ENCODE assay signal across 8 mouse cellular contexts in genomic region chr2:61454311-61454728, GRCm38 (mm10).
A peak's percentile ranks its signal among the peaks of the same experiment; 100 is the strongest.
DNase-seq lines count a peak whose midpoint lies in the region; ATAC-seq lines count a peak whose summit lies in the region.

No protein-coding gene starts in this region.

- intact Hi-C loops in gastrocnemius, postnatal 14 days (cut with DNase I; ENCODE audit: low total_unique reads) = no loop called here

- peak; percentile 82 for DNase-seq in ZHBTc4 (ENCODE audit: low read depth, low spot score)
- DNase-seq in gastrocnemius, postnatal 14 days = peak; percentile 80
- DNase-seq in left cerebral cortex, adult 9 months (ENCODE audit: low spot score in 2 of 2) = peak; percentile 39 to 92
- DNase-seq in right cerebral cortex, postnatal 25 days = peak; percentile 84
- peak; percentile 83 for DNase-seq in urinary bladder, postnatal 36 days (ENCODE audit: low spot score in 2 of 2)

- peak; percentile 72 for ATAC-seq in common myeloid progenitor, adult 5-6 weeks (replicated peaks; ENCODE audit: low read depth, poor library complexity, severe bottlenecking)
- peak; percentile 88 for ATAC-seq in inflammation-experienced regulatory T-cells, adult 6 months
- peak; percentile 85 for ATAC-seq in megakaryocyte-erythroid progenitor cell, adult 5-6 weeks (replicated peaks; ENCODE audit: low FRiP score, low TSS enrichment, poor library complexity, severe bottlenecking)

Comparison
In these comparisons a context has a peak if more than half of its experiments do, and no peak if none do; other contexts are left out.
1. Peak in every context shown above with its lines: DNase-seq and ATAC-seq.